ENCODE assay signal across 10 mouse cellular contexts in the genomic region with DNA sequence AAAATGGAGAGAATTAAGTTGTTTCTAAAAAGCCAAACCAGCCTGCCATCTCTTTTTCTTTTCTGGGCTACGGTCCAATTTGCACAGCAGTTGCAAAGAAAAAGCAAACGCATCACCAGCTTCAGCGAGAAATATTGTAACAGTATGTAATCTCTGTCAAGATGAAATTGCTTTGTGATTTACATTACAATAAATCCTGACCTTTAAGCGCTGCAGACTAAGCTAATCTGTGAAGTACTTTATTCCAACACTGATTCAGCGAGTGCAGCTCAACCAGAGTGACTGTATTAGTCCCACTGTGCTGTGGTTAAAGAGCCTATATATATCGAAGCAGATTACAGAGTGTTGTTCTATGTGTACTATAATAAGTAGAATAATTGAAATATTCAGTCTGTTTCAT. TPM values are rescaled to one million over a fixed set of nuclear protein-coding genes. Genes with fewer than 3 reads are reported as not detected.
DNase-seq lines count a peak whose midpoint lies in the region; ATAC-seq and TF ChIP-seq lines count a peak whose summit lies in the region.
"Had no signal": no experiment of that assay in that cellular context is flagged by ENCODE, and none has a peak within 500 bp of the region (broad histone marks: within the 10 kb centered on the region; RNA-seq: fewer than 3 reads in every experiment).

No protein-coding gene starts in this region.

- no peak for TF ChIP-seq EP300 in stomach, postnatal 0 days (optimal IDR thresholded peaks at IDR 0.05)

- H3K9me3 ChIP-seq in embryonic facial prominence, embryonic 14.5 days (ENCODE audit: control insufficient read depth, low read length), result no peaks in the 10 kb centered on the region
- no peaks in the 10 kb centered on the region for H3K9me3 ChIP-seq in embryonic facial prominence, embryonic 10.5 days
- no peaks in the 10 kb centered on the region for H3K9me3 ChIP-seq in stomach, embryonic 14.5 days (ENCODE audit: control insufficient read depth, low read depth, low read length)
- H3K9me3 ChIP-seq in stomach, postnatal 0 days (ENCODE audit: control insufficient read depth, low read length), result no peaks in the 10 kb centered on the region
- H3K9me3 ChIP-seq in midbrain, embryonic 14.5 days (ENCODE audit: control insufficient read depth, low read length), result no peaks in the 10 kb centered on the region

- DNase-seq in embryonic facial prominence, embryonic 14.5 days (ENCODE audit: low spot score), result peak; percentile 68
- DNase-seq in embryonic facial prominence, embryonic 10.5 days (ENCODE audit: low spot score), result no peak
- DNase-seq in stomach, postnatal 0 days (ENCODE audit: low spot score), result no peak
- peak; percentile 69 for DNase-seq in midbrain, embryonic 14.5 days
- DNase-seq in gastrocnemius, postnatal 10 days, result no peak
- no peak for DNase-seq in cerebellum, adult 9-11 months
- no peak for DNase-seq in cerebellum, adult 9-10 months
- DNase-seq: heart, postnatal 14 days; lung, adult 18-20 months had no signal

- ATAC-seq in embryonic facial prominence, embryonic 14.5 days (ENCODE audit: low read depth), result no peak
- ATAC-seq in stomach, embryonic 14.5 days (ENCODE audit: insufficient number of reproducible peaks, insufficient read depth, low FRiP score, low read depth), result peak; percentile 53; the same call in 1 of the 2 replicates
- ATAC-seq in stomach, postnatal 0 days (ENCODE audit: low FRiP score, low TSS enrichment), result no peak
- ATAC-seq in midbrain, embryonic 14.5 days (ENCODE audit: low FRiP score, low TSS enrichment), result peak; percentile 47; the same call in 1 of the 2 replicates

- no peaks in the 10 kb centered on the region for H3K36me3 ChIP-seq in embryonic facial prominence, embryonic 14.5 days (ENCODE audit: control insufficient read depth, insufficient read depth, low read length)
- H3K36me3 ChIP-seq in embryonic facial prominence, embryonic 10.5 days (replicated peaks), result no peaks in the 10 kb centered on the region
- H3K36me3 ChIP-seq in stomach, embryonic 14.5 days (ENCODE audit: control insufficient read depth, insufficient read depth, low read length), result no peaks in the 10 kb centered on the region
- no peaks in the 10 kb centered on the region for H3K36me3 ChIP-seq in stomach, postnatal 0 days (ENCODE audit: control insufficient read depth, insufficient read depth, low read length)
- no peaks in the 10 kb centered on the region for H3K36me3 ChIP-seq in midbrain, embryonic 14.5 days (ENCODE audit: control insufficient read depth, insufficient read depth, low read length)

- H3K9ac ChIP-seq in embryonic facial prominence, embryonic 14.5 days (ENCODE audit: low read depth, low read length), result no peak overlapping the region
- H3K9ac ChIP-seq in stomach, embryonic 14.5 days (replicated peaks; ENCODE audit: low read depth, low read length), result no peak overlapping the region
- H3K9ac ChIP-seq in stomach, postnatal 0 days (ENCODE audit: low read length), result no peak overlapping the region
- no peak overlapping the region for H3K9ac ChIP-seq in midbrain, embryonic 14.5 days (replicated peaks; ENCODE audit: low read length)

- no peaks in the 10 kb centered on the region for H3K4me1 ChIP-seq in embryonic facial prominence, embryonic 14.5 days (ENCODE audit: control insufficient read depth, insufficient read depth, low read length)
- no peaks in the 10 kb centered on the region for H3K4me1 ChIP-seq in embryonic facial prominence, embryonic 10.5 days
- no peaks in the 10 kb centered on the region for H3K4me1 ChIP-seq in stomach, embryonic 14.5 days (ENCODE audit: control insufficient read depth, insufficient read depth, low read length)
- H3K4me1 ChIP-seq in stomach, postnatal 0 days (replicated peaks; ENCODE audit: control insufficient read depth, insufficient read depth), result no peaks in the 10 kb centered on the region
- H3K4me1 ChIP-seq in midbrain, embryonic 14.5 days (ENCODE audit: control insufficient read depth, insufficient read depth, low read length), result no peaks in the 10 kb centered on the region

- H3K4me3 ChIP-seq in embryonic facial prominence, embryonic 14.5 days (ENCODE audit: low read depth, low read length), result no peak overlapping the region
- H3K4me3 ChIP-seq in embryonic facial prominence, embryonic 10.5 days, result no peak overlapping the region
- H3K4me3 ChIP-seq in stomach, embryonic 14.5 days (ENCODE audit: low read depth, low read length), result no peak overlapping the region
- H3K4me3 ChIP-seq in stomach, postnatal 0 days (ENCODE audit: low read depth, low read length), result no peak overlapping the region
- H3K4me3 ChIP-seq in midbrain, embryonic 14.5 days (replicated peaks; ENCODE audit: low read depth, low read length), result no peak overlapping the region

- H3K27ac ChIP-seq in embryonic facial prominence, embryonic 14.5 days (replicated peaks; ENCODE audit: low read depth, low read length), result no peak overlapping the region
- H3K27ac ChIP-seq in embryonic facial prominence, embryonic 10.5 days (replicated peaks), result no peak overlapping the region
- H3K27ac ChIP-seq in stomach, embryonic 14.5 days (ENCODE audit: low read length), result no peak overlapping the region
- H3K27ac ChIP-seq in stomach, postnatal 0 days (replicated peaks), result no peak overlapping the region
- H3K27ac ChIP-seq in midbrain, embryonic 14.5 days (replicated peaks; ENCODE audit: low read depth, low read length), result no peak overlapping the region

- no peak for TF ChIP-seq CTCF in stomach, postnatal 0 days (IDR thresholded peaks at IDR 0.05; ENCODE audit: low read depth)

- no peak overlapping the region for H3K4me2 ChIP-seq in embryonic facial prominence, embryonic 14.5 days (ENCODE audit: low read depth, low read length)
- no peak overlapping the region for H3K4me2 ChIP-seq in stomach, embryonic 14.5 days (replicated peaks; ENCODE audit: low read depth, low read length)
- H3K4me2 ChIP-seq in stomach, postnatal 0 days (replicated peaks; ENCODE audit: low read depth), result no peak overlapping the region
- no peak overlapping the region for H3K4me2 ChIP-seq in midbrain, embryonic 14.5 days (ENCODE audit: low read length)

- 52% methylated on average over 6 of the region's 6 CpGs for WGBS in embryonic facial prominence, embryonic 14.5 days
- WGBS in embryonic facial prominence, embryonic 10.5 days, result 89% methylated on average over 6 of the region's 6 CpGs
- WGBS in stomach, embryonic 14.5 days, result 34% methylated on average over 6 of the region's 6 CpGs
- 15% methylated on average over 6 of the region's 6 CpGs for WGBS in stomach, postnatal 0 days
- WGBS in midbrain, embryonic 14.5 days, result 34% methylated on average over 6 of the region's 6 CpGs

- H3K27me3 ChIP-seq in embryonic facial prominence, embryonic 14.5 days (replicated peaks; ENCODE audit: control insufficient read depth, insufficient read depth, low read length), result no peaks in the 10 kb centered on the region
- H3K27me3 ChIP-seq in embryonic facial prominence, embryonic 10.5 days (replicated peaks; ENCODE audit: low read depth, poor library complexity, severe bottlenecking), result no peaks in the 10 kb centered on the region
- no peaks in the 10 kb centered on the region for H3K27me3 ChIP-seq in stomach, embryonic 14.5 days (ENCODE audit: control insufficient read depth, insufficient read depth, low read length)
- no peaks in the 10 kb centered on the region for H3K27me3 ChIP-seq in stomach, postnatal 0 days (ENCODE audit: control insufficient read depth, insufficient read depth, low read length)
- H3K27me3 ChIP-seq in midbrain, embryonic 14.5 days (ENCODE audit: control insufficient read depth, insufficient read depth, low read length), result no peaks in the 10 kb centered on the region

RNA-seq across cellular contexts. Expression of a gene that starts 45.6 kb away (rescaled TPM):
- 242 and 243 TPM in 2 replicates for polyA plus RNA-seq in embryonic facial prominence, embryonic 14.5 days (2014; fragmentation: Nextera tagmentation; extraction: Ambion mirVana)
- 206 and 249 TPM in 2 replicates for polyA plus RNA-seq in embryonic facial prominence, embryonic 10.5 days (2016; fragmentation: Nextera tagmentation; extraction: Ambion mirVana)
- 266 and 279 TPM in 2 replicates for polyA plus RNA-seq in stomach, embryonic 14.5 days (2014; fragmentation: Nextera tagmentation; extraction: Ambion mirVana)
- 166 and 170 TPM in 2 replicates for polyA plus RNA-seq in stomach, postnatal 0 days (2015; fragmentation: Nextera tagmentation; extraction: Ambion mirVana)
- 261 and 274 TPM in 2 replicates for polyA plus RNA-seq in midbrain, embryonic 14.5 days (2014; fragmentation: Nextera tagmentation; extraction: Ambion mirVana)
- total RNA-seq in gastrocnemius, postnatal 10 days (2021), result 10 to 100 TPM; 72.6 to 81.0 TPM

Comparison
In these comparisons a context has a peak if more than half of its experiments do, and no peak if none do; other contexts are left out.
1. ATAC-seq: peak in stomach, embryonic 14.5 days (single experiment) and midbrain, embryonic 14.5 days (single experiment); none in embryonic facial prominence, embryonic 14.5 days (single experiment) and stomach, postnatal 0 days (single experiment).
2. DNase-seq: peak in embryonic facial prominence, embryonic 14.5 days (single experiment) and midbrain, embryonic 14.5 days (single experiment); none in embryonic facial prominence, embryonic 10.5 days (single experiment), stomach, postnatal 0 days (single experiment), gastrocnemius, postnatal 10 days (single experiment), cerebellum, adult 9-11 months (single experiment) and cerebellum, adult 9-10 months (single experiment).